Mouse (Mus musculus) 3T3-L1 (cell line): ENCODE measurements at regions not wholly inside any gene's neighbourhood (a gene's known extent, or its start where the extent isn't known, plus 50 kb on each side); places are given as distances from the start of the nearest gene placed in this dataset.
A peak's percentile ranks its signal among the peaks of the same experiment; 100 is the strongest.

Experiments used
- DNase-seq: peaks from one replicate; pipeline ENCODE4 v3.0.0-alpha.2; 2015; ENCODE audit warnings: low read depth, low spot score

- no peak for DNase-seq
Observed at GRCm38 (mm10) chr1:30362072-30362769, 511.5 kb downstream of the Phf3 start.

GRCm38 (mm10) chr1:30320657-30321262 is 553.0 kb downstream of the Phf3 start:
- no peak for DNase-seq

GRCm38 (mm10) chr1:30318195-30318594 is 555.5 kb downstream of the Phf3 start:
- DNase-seq, result no peak

GRCm38 (mm10) chr1:30289073-30289472 is 584.6 kb downstream of the Phf3 start:
- DNase-seq, result no peak

DNA sequence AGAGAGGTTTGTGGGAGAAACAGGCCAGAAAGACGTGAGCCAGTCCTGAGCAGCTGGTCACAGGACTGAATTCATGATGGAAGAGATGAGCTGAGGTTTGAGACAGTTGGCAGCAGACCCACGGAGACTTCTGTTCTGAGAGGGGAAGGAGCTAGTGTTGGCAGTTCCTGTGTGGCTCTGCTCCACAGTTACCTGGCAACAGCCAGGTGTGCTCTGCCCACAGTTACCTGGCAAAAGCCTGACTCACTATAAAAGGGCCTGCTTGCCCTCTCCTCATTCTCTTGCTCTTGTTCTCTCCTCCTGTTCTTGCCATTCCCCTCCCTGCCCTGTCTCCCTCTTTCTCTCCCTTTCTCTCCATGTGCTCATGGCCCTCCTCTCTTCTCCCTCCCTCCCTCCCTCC is 611.3 kb downstream of the Phf3 start:
- DNase-seq, result no peak

DNA sequence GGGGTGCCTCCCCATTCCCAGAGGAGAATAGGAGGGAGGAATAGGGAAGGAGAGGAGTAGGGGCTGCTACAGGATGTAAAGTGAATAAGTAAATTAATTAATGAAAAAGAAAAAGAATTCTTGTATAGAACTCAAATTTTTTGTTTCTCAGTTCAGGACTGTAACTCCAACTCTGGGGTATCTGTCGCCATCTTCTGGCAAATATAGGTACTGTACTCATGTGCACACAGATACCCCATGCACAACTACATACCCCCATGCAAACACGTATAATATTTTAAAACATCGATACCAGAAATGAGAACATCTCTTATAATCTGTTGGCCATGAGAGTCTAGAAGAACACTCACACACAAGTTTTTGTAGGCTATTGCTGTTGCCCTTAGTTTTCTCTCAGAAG is 614.2 kb downstream of the Phf3 start:
- peak; percentile 7 for DNase-seq

GRCm38 (mm10) chr1:30216764-30217348 is 656.9 kb downstream of the Phf3 start:
- DNase-seq, result no peak

- no peak for DNase-seq
Observed at GRCm38 (mm10) chr1:30204608-30205262, 669.0 kb downstream of the Phf3 start.

- no peak for DNase-seq
Observed at GRCm38 (mm10) chr1:30176225-30176624, 697.5 kb downstream of the Phf3 start.

DNA sequence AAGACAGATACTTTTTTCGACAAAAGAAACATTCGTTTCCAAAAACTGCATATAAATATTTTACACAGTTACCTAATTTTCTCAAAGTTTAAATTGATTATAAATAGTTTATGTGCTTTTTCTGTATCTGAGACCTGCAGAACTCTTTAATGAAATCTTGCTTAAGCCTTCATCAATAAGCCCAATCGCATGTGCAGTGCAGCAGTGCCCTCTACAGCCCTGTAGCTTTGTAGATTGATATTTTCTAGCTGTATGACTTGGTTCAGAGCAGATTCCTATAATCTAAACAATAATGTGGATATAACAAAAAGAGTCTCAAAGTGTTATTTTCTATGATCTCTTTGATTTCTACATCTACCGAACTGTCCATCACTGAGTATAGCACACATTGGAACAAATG is 728.7 kb downstream of the Phf3 start:
- no peak for DNase-seq

- no peak for DNase-seq
Observed at GRCm38 (mm10) chr1:30114186-30114585, 759.5 kb downstream of the Phf3 start.
